Mouse (Mus musculus): ENCODE data around the gene Ntrk3.

- TF ChIP-seq CTCF (IDR thresholded peaks at IDR 0.05; ENCODE audit: borderline replicate concordance, insufficient read depth, low read depth, low read length) (no peak), POLR2A (IDR thresholded peaks at IDR 0.05; ENCODE audit: borderline replicate concordance, insufficient read depth, low read length) (no peak)
Measured at GRCm38 (mm10) chr7:78491176-78491575, 246.6 kb downstream of the Ntrk3 start.

Data from cerebellum, adult 2 months (tissue).